Mouse (Mus musculus) adrenal gland, postnatal 4 days (tissue): Measurements from ENCODE around the gene Kcnc2. TPM values are rescaled to one million over a fixed set of nuclear protein-coding genes. Genes with fewer than 3 reads are reported as not detected.

Source experiments
- total RNA-seq, 2 experiments: library from RNA; stranded (reverse); gene quantifications; 2 replicates each; pipeline ENCODE4 v1.2.3; 2021

The Kcnc2 gene
- total RNA-seq, 2 experiments from 2014 or later: 0.42 to 1.7 TPM

Other genes with a start within 250 kb of the Kcnc2 start
- not detected for gene Glipr1l1, start 210.9 kb upstream of the Kcnc2 start, total RNA-seq
- not detected for gene Glipr1l2, start 187.8 kb upstream of the Kcnc2 start, total RNA-seq
- gene Glipr1l3, start 110.8 kb upstream of the Kcnc2 start, total RNA-seq: not detected
- under 1 TPM in 1 of 2 experiments, not detected in 1; 0.28 TPM for gene Caps2, start 107.5 kb upstream of the Kcnc2 start, total RNA-seq